Mouse (Mus musculus) E14TG2a.4 (cell line): ENCODE measurements around the gene Fat3.
A peak's percentile ranks its signal among the peaks of the same experiment; 100 is the strongest.

ENCODE experiments used
- H3K27me3 ChIP-seq: 2 replicates; pipeline ENCODE4 v1.6.1; 2014; ENCODE audit warnings: low read length, control low read depth; ENCODE audit not compliant: insufficient read depth
- H3K36me3 ChIP-seq: 2 replicates; pipeline ENCODE4 v1.6.1; 2014; ENCODE audit warnings: low read length, control low read depth; ENCODE audit not compliant: insufficient read depth
- H3K4me1 ChIP-seq: replicated peaks from 2 replicates; pipeline ENCODE4 v1.6.1; 2014; ENCODE audit warnings: low read depth, low read length, control low read depth
- H3K4me3 ChIP-seq: replicated peaks from 2 replicates; pipeline ENCODE4 v1.5.1; 2014; ENCODE audit warnings: mild to moderate bottlenecking, low read length
- H3K9me3 ChIP-seq: 2 replicates; pipeline ENCODE4 v1.6.1; 2014; ENCODE audit warnings: low read length, control low read depth
- CTCF ChIP-seq: conservative IDR thresholded peaks from 2 replicates; pipeline ENCODE4 v1.5.1; 2014; ENCODE audit warnings: low read length
- NANOG ChIP-seq: IDR thresholded peaks from 2 replicates; pipeline ENCODE4 v1.6.1; 2014; ENCODE audit warnings: borderline replicate concordance, low read length, mixed read lengths
- POU5F1 ChIP-seq: IDR thresholded peaks from 2 replicates; pipeline ENCODE4 v1.6.1; 2014; ENCODE audit warnings: low read length, borderline replicate concordance

The Fat3 gene

GRCm38 (mm10) chr9:15948086-15948485 lies 553.0 kb downstream of the Fat3 start:
- TF ChIP-seq CTCF (no peak), POU5F1 (no peak), NANOG (no peak)
- H3K27me3 ChIP-seq = 0 out of 2 replicates have a peak, but pooled peaks cover 2% of the 10 kb centered on the region
- H3K9me3 ChIP-seq = peaks cover 3% of the 10 kb centered on the region; the same call in 1 of the 2 replicates
- no peak overlapping the region for H3K4me3 ChIP-seq
- H3K36me3 ChIP-seq = no peaks in the 10 kb centered on the region
- 0 out of 2 replicates have a peak, but pooled peaks cover 2% of the 10 kb centered on the region for H3K4me1 ChIP-seq

- Histone ChIP-seq H3K27me3 (no peaks in the 10 kb centered on the region), H3K4me1 (0 out of 2 replicates have a peak, but pooled peaks cover 2% of the 10 kb centered on the region), H3K36me3 (no peaks in the 10 kb centered on the region), H3K4me3 (no peak overlapping the region), H3K9me3 (peaks cover 9% of the 10 kb centered on the region; the same call in 1 of the 2 replicates)
- TF ChIP-seq CTCF = no peak
- no peak for TF ChIP-seq NANOG
- TF ChIP-seq POU5F1 = no peak
These were observed 556.9 kb downstream of the Fat3 start for GRCm38 (mm10) chr9:15944182-15944581.

- peaks cover 9% of the 10 kb centered on the region; the same call in 1 of the 2 replicates for H3K9me3 ChIP-seq
- peaks cover 2% of the 10 kb centered on the region; the same call in 1 of the 2 replicates for H3K4me1 ChIP-seq
- peaks cover 3% of the 10 kb centered on the region; the same call in 1 of the 2 replicates for H3K27me3 ChIP-seq
- TF ChIP-seq CTCF = no peak
- TF ChIP-seq POU5F1 = no peak
- no peak for TF ChIP-seq NANOG
- no peak overlapping the region for H3K4me3 ChIP-seq
- H3K36me3 ChIP-seq = no peaks in the 10 kb centered on the region
These were observed 557.5 kb downstream of the Fat3 start for GRCm38 (mm10) chr9:15943486-15944153.

- Histone ChIP-seq H3K9me3 (peaks cover 9% of the 10 kb centered on the region; the same call in 1 of the 2 replicates), H3K4me1 (peaks cover 13% of the 10 kb centered on the region), H3K4me3 (no peak overlapping the region), H3K27me3 (peaks cover 13% of the 10 kb centered on the region), H3K36me3 (no peaks in the 10 kb centered on the region)
- TF ChIP-seq CTCF (no peak), NANOG (no peak), POU5F1 (no peak)
These were observed 559.3 kb downstream of the Fat3 start for GRCm38 (mm10) chr9:15941818-15942217.

DNA sequence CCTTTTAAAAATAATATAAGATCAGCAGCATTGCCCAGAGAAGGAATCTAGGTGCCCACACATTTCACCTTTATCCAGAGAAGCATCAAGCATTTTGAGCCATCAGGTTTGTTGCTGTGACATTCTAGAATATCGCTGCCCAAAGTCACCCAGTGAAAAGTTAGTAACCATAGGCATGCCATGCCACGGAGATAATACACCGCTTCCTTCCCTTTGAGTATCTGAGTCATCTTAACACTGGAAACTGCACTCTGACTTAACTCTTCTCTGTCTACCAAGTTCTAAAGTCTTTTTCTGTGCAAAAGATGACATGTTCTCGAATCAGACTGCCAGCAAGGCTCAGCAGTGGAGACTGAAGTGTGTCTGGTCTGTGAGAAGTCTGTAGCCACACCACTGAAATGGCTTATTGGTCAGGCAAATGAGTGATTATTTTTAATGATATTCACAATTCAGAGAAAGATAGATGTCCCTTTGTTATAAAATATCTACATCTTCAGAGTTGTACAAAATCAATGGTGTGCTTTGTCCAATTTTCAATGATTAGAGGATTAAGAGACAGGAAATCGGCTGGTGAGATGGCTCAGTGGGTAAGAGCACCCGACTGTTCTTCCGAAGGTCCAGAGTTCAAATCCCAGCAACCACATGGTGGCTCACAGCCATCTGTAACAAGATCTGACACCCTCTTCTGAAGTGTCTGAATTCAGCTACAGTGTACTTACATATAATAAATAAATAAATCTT lies 560.0 kb downstream of the Fat3 start:
- H3K4me3 ChIP-seq = no peak overlapping the region
- H3K9me3 ChIP-seq = peaks cover 9% of the 10 kb centered on the region; the same call in 1 of the 2 replicates
- H3K36me3 ChIP-seq = no peaks in the 10 kb centered on the region
- TF ChIP-seq CTCF = no peak
- TF ChIP-seq NANOG = no peak
- no peak for TF ChIP-seq POU5F1
- H3K27me3 ChIP-seq = peaks cover 14% of the 10 kb centered on the region
- H3K4me1 ChIP-seq = peaks cover 13% of the 10 kb centered on the region

GRCm38 (mm10) chr9:15939594-15939993 lies 561.5 kb downstream of the Fat3 start:
- TF ChIP-seq CTCF = peak; percentile 61
- TF ChIP-seq NANOG = no peak
- Histone ChIP-seq H3K4me1 (peaks cover 13% of the 10 kb centered on the region), H3K4me3 (no peak overlapping the region), H3K36me3 (no peaks in the 10 kb centered on the region), H3K27me3 (peaks cover 14% of the 10 kb centered on the region), H3K9me3 (peaks cover 9% of the 10 kb centered on the region; the same call in 1 of the 2 replicates)

DNA sequence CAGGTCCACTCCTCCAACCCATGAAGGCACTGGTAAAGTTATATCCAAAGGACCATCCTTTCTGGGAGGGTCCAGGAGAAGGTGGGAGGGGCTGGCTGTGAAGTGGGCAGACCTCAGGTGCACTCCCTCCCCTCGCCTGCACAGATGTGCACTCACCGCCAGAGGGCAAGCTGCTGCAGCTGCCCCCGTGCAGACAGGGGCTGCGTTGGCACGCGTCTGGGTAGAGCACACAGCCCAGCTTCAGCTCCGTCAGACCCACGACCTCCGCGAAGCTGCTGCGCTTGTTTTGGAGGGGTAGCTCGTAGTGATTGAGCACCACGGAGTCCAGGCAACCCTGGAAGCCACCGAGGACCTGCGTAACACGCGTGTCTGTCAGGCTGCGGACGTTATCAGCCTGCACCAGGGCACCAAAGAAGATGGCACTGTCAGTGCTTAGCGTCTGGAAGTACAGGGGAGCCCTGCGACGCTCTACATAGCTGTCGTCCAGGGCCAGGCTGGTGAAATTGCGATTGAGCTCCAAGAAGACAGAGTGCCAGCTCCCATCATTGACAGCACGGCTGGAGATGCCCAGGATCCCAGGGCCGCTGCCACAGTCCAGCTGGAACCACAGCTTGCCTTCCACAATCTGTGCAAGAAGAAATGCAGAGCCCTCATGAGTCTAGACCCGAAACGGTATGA lies 563.1 kb downstream of the Fat3 start:
- Histone ChIP-seq H3K27me3 (peaks cover 14% of the 10 kb centered on the region), H3K9me3 (peaks cover 5% of the 10 kb centered on the region; the same call in 1 of the 2 replicates), H3K4me1 (peaks cover 11% of the 10 kb centered on the region), H3K36me3 (no peaks in the 10 kb centered on the region), H3K4me3 (peak overlapping the region; percentile 68)
- TF ChIP-seq CTCF (peak; percentile 26; the same call in 1 of the 2 replicates), POU5F1 (no peak)

- no peaks in the 10 kb centered on the region for H3K27me3 ChIP-seq
- H3K9me3 ChIP-seq = no peaks in the 10 kb centered on the region
- no peaks in the 10 kb centered on the region for H3K36me3 ChIP-seq
- H3K4me3 ChIP-seq = no peak overlapping the region
- TF ChIP-seq POU5F1 (no peak), CTCF (no peak), NANOG (no peak)
- H3K4me1 ChIP-seq = no peaks in the 10 kb centered on the region
These were observed 570.1 kb downstream of the Fat3 start for GRCm38 (mm10) chr9:15930928-15931443.
